Mouse (Mus musculus): ENCODE data around the gene Hoxb5.

DNA sequence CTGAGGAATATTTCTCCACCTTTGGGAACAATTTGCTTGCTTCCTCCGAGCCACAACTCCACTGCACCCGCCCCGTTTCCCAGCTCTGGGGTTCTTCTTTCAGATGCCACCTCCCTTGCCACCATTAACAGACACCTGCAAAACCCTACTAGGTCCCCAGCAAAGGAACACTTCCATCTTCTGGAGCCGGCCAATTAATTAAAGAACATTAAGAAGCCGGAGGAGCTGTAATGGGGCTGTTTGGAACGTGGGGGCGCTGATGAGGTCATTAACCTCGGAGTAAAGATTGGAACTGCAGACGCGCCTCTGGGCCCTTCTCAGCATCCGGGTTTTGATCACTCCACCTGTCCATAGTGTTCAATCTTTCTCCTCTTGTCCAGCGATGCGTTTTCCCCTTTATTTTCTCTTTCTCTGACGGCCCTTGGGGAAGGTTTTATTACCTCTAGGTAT, 47.1 kb upstream of the Hoxb5 start:
- TF ChIP-seq TAL1 (IDR thresholded peaks at IDR 0.05; ENCODE audit: low read length) (no peak), GATA1 (IDR thresholded peaks at IDR 0.05; ENCODE audit: low read length) (no peak)

Data from erythroblast, embryonic 14.5 days (primary cell).